Mouse (Mus musculus) thymus, adult 2 months (tissue): ENCODE measurements at regions not wholly inside any gene's neighbourhood (a gene's known extent, or its start where the extent isn't known, plus 50 kb on each side); places are given as distances from the start of the nearest gene placed in this dataset.

Experiments used
- DNase-seq: peaks from one replicate; pipeline ENCODE4 v3.0.0; 2021
- H3K27ac ChIP-seq: fragments of 200-500 bp; 2 replicates; pipeline ENCODE4 v1.5.1; 2012; ENCODE audit warnings: low read length, control low read depth; ENCODE audit not compliant: control insufficient read depth, insufficient read depth
- H3K27me3 ChIP-seq: fragments of 200-500 bp; 2 replicates; pipeline ENCODE4 v1.6.1; 2012; ENCODE audit warnings: mild to moderate bottlenecking, low read length, moderate library complexity, mixed read lengths; ENCODE audit not compliant: control insufficient read depth, insufficient read depth
- H3K36me3 ChIP-seq: fragments of 200-500 bp; 2 replicates; pipeline ENCODE4 v1.6.1; 2012; ENCODE audit warnings: mild to moderate bottlenecking, low read length, moderate library complexity; ENCODE audit not compliant: control insufficient read depth, insufficient read depth
- H3K4me1 ChIP-seq: fragments of 200-500 bp; replicated peaks from 2 replicates; pipeline ENCODE4 v1.6.1; 2012; ENCODE audit warnings: low read length; ENCODE audit not compliant: control insufficient read depth, insufficient read depth
- H3K4me3 ChIP-seq: fragments of 200-500 bp; 2 replicates; pipeline ENCODE4 v1.5.1; 2012; ENCODE audit warnings: mild to moderate bottlenecking, low read length, control low read depth, moderate library complexity; ENCODE audit not compliant: control insufficient read depth, insufficient read depth
- CTCF ChIP-seq: fragments of 200-500 bp; IDR thresholded peaks from 2 replicates; pipeline ENCODE4 v1.5.1; 2012; ENCODE audit warnings: mild to moderate bottlenecking, control low read depth, low read length, moderate library complexity, borderline replicate concordance; ENCODE audit not compliant: control insufficient read depth, poor library complexity, insufficient read depth; ENCODE audit errors: extremely low read depth
- POLR2A ChIP-seq: fragments of 200-500 bp; IDR thresholded peaks from 2 replicates; pipeline ENCODE4 v1.6.1; 2012; ENCODE audit warnings: mild to moderate bottlenecking, low read length, control low read depth, moderate library complexity; ENCODE audit not compliant: control insufficient read depth, poor library complexity, insufficient read depth; ENCODE audit errors: extremely low read depth
- WGBS: fragments of 180-500 bp; shearing (Covaris S2); methylation state at CpG from one replicate; pipeline ENCODE4 v1.1.7; 2018; 5-methylcytosine and 5-hydroxymethylcytosine counted together

GRCm38 (mm10) chr1:83717056-83717455 is 309.1 kb upstream of the Sphkap start:
- no peaks in the 10 kb centered on the region for H3K36me3 ChIP-seq
- no peak overlapping the region for H3K4me3 ChIP-seq
- H3K4me1 ChIP-seq = no peaks in the 10 kb centered on the region
- TF ChIP-seq POLR2A (no peak), CTCF (no peak)
- no peak for DNase-seq
- H3K27me3 ChIP-seq = no peaks in the 10 kb centered on the region
- WGBS = 0% methylated on average over 1 of the region's 1 CpGs
- H3K27ac ChIP-seq = no peak overlapping the region

GRCm38 (mm10) chr1:83701696-83702404 is 293.9 kb upstream of the Sphkap start:
- TF ChIP-seq POLR2A (no peak), CTCF (no peak)
- Histone ChIP-seq H3K36me3 (no peaks in the 10 kb centered on the region), H3K27ac (no peak overlapping the region), H3K4me1 (no peaks in the 10 kb centered on the region), H3K27me3 (no peaks in the 10 kb centered on the region), H3K4me3 (no peak overlapping the region)
- no peak for DNase-seq
- 90% methylated on average over 6 of the region's 6 CpGs for WGBS

GRCm38 (mm10) chr1:83697422-83697821 is 289.4 kb upstream of the Sphkap start:
- TF ChIP-seq CTCF = no peak
- TF ChIP-seq POLR2A = no peak
- DNase-seq = no peak
- H3K36me3 ChIP-seq = no peaks in the 10 kb centered on the region
- no peaks in the 10 kb centered on the region for H3K4me1 ChIP-seq
- H3K27ac ChIP-seq = no peak overlapping the region
- WGBS = 59% methylated on average over 6 of the region's 6 CpGs
- no peak overlapping the region for H3K4me3 ChIP-seq
- no peaks in the 10 kb centered on the region for H3K27me3 ChIP-seq

GRCm38 (mm10) chr1:83685221-83685620 is 277.2 kb upstream of the Sphkap start:
- Histone ChIP-seq H3K4me1 (no peaks in the 10 kb centered on the region), H3K27ac (no peak overlapping the region), H3K36me3 (no peaks in the 10 kb centered on the region), H3K27me3 (no peaks in the 10 kb centered on the region), H3K4me3 (no peak overlapping the region)
- no peak for TF ChIP-seq POLR2A
- WGBS = 82% methylated on average over 3 of the region's 3 CpGs
- no peak for DNase-seq

GRCm38 (mm10) chr1:83665326-83665725 is 257.3 kb upstream of the Sphkap start:
- no peak overlapping the region for H3K4me3 ChIP-seq
- H3K27ac ChIP-seq = no peak overlapping the region
- DNase-seq = no peak
- H3K4me1 ChIP-seq = no peaks in the 10 kb centered on the region
- TF ChIP-seq POLR2A (no peak), CTCF (no peak)
- H3K27me3 ChIP-seq = no peaks in the 10 kb centered on the region
- no peaks in the 10 kb centered on the region for H3K36me3 ChIP-seq
- 84% methylated on average over 2 of the region's 2 CpGs for WGBS

GRCm38 (mm10) chr1:83661808-83662802 is 254.1 kb upstream of the Sphkap start:
- H3K27ac ChIP-seq = no peak overlapping the region
- no peaks in the 10 kb centered on the region for H3K4me1 ChIP-seq
- 92% methylated on average over 3 of the region's 3 CpGs for WGBS
- no peaks in the 10 kb centered on the region for H3K27me3 ChIP-seq
- no peaks in the 10 kb centered on the region for H3K36me3 ChIP-seq
- no peak for DNase-seq
- H3K4me3 ChIP-seq = no peak overlapping the region
- TF ChIP-seq CTCF = no peak
